Mouse (Mus musculus): Measurements from ENCODE around the gene Hsd17b1.

Hsd17b1 gene

GRCm38 (mm10) chr11:101127075-101127474 lies 48.9 kb downstream of the Hsd17b1 start:
- DNase-seq (ENCODE audit: extremely low spot score, low spot score): no peak

- no peak for DNase-seq (ENCODE audit: extremely low spot score, low spot score)
Measured at GRCm38 (mm10) chr11:101128996-101129577, 50.9 kb downstream of the Hsd17b1 start.

All from neural tube, embryonic 10.5 days (tissue).